Mouse (Mus musculus): ENCODE measurements around the gene 4933421I07Rik.

Gene 4933421I07Rik

DNA sequence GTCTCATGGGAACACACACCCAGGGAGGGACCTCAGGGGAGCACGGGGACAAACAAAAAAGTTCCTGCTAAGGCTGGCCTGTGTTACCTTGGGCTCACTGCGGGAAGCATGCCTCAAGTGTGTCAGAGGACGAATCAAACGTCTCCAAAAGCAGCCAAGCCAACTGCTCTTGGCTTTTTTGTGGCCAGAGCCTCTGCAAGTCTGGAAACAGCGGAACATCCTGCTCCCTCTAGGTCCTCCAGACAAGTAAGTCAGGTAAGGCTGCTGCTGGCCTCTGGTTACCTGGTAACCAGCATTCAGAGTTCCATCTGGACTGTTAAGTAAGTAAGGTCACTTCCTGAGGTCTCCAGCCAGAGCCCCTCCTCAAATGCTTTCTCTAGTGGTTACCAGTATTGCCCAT lies at the start of gene 4933421I07Rik:
Gene 4933421I07Rik, minus strand, starts transcription at position 271 of the 400 bp plus-strand sequence.
- DNase-seq, result no peak

DNA sequence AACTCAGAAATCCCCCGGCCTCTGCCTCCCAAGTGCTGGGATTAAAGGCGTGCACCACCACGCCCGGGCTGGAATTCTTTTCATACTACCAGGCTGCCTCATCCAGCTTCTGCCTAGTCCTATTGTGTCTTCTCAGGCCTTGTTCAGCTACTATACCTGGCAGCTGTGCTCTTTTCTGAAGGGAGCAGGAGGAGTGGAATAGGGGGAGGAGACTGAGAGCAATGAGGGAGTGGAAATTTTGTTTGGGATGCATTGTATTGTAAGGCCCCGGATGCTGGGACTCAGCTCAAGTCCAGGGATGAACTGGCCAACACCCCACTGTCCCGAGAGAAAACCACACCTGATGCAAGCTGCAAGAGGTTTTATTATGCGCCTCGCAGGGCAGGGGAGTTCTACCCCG lies 49.4 kb upstream of the 4933421I07Rik start:
- no peak for DNase-seq

DNA sequence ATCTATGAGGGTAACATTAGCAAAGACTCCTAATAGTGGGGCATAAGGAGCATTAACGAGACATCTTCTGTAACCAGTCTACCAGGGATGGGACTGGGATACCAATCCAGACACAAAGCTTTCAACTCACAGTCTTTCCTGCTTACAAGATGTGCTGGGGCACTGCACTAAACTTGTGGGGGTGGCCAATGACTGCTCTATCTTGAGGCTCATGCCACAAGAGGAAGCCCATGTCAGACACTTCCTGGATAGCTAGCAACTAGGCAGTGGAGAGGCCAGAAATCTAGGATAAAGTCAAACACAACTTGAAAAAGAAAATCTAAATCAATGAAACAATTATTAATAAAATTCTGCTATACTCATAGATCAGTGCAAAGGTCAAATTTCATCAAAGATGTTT lies 48.3 kb upstream of the 4933421I07Rik start:
- no peak for DNase-seq

- no peak for DNase-seq
These were observed 42.9 kb upstream of the 4933421I07Rik start for GRCm38 (mm10) chr7:42490859-42491258.

GRCm38 (mm10) chr7:42490358-42490757 lies 42.4 kb upstream of the 4933421I07Rik start:
- DNase-seq, result no peak

GRCm38 (mm10) chr7:42454640-42455039 lies 6.7 kb upstream of the 4933421I07Rik start:
- DNase-seq, result no peak

DNA sequence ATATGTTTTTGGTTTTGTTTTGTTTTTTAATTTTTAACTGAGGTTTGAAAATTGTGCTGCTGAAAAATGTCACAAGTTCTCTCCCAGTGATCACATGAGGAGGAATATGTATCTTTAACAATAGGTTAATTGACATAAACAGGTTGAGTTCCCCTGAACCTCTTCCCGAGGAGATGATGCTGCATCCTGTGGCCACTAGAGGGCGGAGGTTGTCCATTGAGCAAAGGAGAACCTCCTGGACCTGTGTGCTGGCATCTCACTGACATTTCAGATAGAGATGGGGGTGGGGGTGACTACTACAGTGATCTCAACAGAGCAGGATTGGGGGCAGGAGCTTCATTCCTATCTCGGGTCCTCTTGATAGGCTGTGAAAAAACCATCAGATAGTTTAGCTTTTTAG lies 2.7 kb upstream of the 4933421I07Rik start:
- DNase-seq, result no peak

DNA sequence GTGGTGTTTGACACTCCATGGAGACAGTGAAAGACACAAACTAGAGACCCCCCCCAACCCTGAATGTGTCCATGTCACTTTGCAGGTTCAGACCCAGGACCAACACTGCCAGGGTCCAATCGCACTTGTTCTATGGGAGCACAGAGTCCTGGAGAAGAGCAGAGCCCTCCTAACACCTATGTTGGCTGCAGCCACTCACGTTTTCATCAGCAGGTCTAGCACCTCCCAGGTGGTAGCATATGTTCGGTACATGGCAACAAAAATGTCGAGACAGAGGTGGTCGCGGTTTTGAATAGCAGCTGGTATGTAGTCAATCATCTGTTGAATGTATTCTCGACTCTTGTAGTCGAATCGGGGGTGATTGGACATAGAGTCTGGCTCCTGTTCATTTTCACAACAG lies 568 bp downstream of the 4933421I07Rik start:
- DNase-seq, result no peak

Measured in lung, postnatal 4 days (tissue).